In genomic region chr2:22625096-22625960, GRCm38 (mm10) we compare ENCODE assay signal across 15 mouse cellular contexts. TPM values are rescaled to one million over a fixed set of nuclear protein-coding genes. Genes with fewer than 3 reads are reported as not detected.
DNase-seq lines count a peak whose midpoint lies in the region; ATAC-seq and TF ChIP-seq lines count a peak whose summit lies in the region.
"Had no signal": no experiment of that assay in that cellular context is flagged by ENCODE, and none has a peak within 500 bp of the region (broad histone marks: within the 10 kb centered on the region; RNA-seq: fewer than 3 reads in every experiment).

No protein-coding gene starts in this region.

- H3K27ac ChIP-seq in midbrain, embryonic 11.5 days (ENCODE audit: low read depth, low read length): no peak overlapping the region; the same call in 1 of the 2 replicates
- no peak overlapping the region for H3K27ac ChIP-seq in midbrain, embryonic 10.5 days (replicated peaks)
- peak overlapping the region; percentile 94 for H3K27ac ChIP-seq in forebrain, postnatal 0 days (ENCODE audit: low read depth, low read length)
- H3K27ac ChIP-seq in midbrain, embryonic 14.5 days (replicated peaks; ENCODE audit: low read depth, low read length): peak overlapping the region; percentile 97
- H3K27ac ChIP-seq: liver, embryonic 13.5 days had no signal

- no peaks in the 10 kb centered on the region for H3K9me3 ChIP-seq in midbrain, embryonic 11.5 days (ENCODE audit: control insufficient read depth, low read length)
- H3K9me3 ChIP-seq in midbrain, embryonic 10.5 days (replicated peaks): no peaks in the 10 kb centered on the region
- H3K9me3 ChIP-seq in forebrain, postnatal 0 days (ENCODE audit: low read length): no peaks in the 10 kb centered on the region
- H3K9me3 ChIP-seq in midbrain, embryonic 14.5 days (ENCODE audit: control insufficient read depth, low read length): no peaks in the 10 kb centered on the region
- H3K9me3 ChIP-seq: liver, embryonic 13.5 days had no signal

- H3K4me2 ChIP-seq in midbrain, embryonic 11.5 days: peak overlapping the region; percentile 11; the same call in 1 of the 2 replicates
- peak overlapping the region; percentile 73 for H3K4me2 ChIP-seq in forebrain, postnatal 0 days (ENCODE audit: low read depth)
- peak overlapping the region; percentile 78 for H3K4me2 ChIP-seq in midbrain, embryonic 14.5 days (ENCODE audit: low read length)
- H3K4me2 ChIP-seq: liver, embryonic 13.5 days had no signal

- H3K9ac ChIP-seq in midbrain, embryonic 11.5 days (ENCODE audit: low read length): 0 out of 2 replicates have a peak overlapping the region, but pooled peaks have one; percentile 28
- H3K9ac ChIP-seq in forebrain, postnatal 0 days: peak overlapping the region; percentile 69
- H3K9ac ChIP-seq in midbrain, embryonic 14.5 days (replicated peaks; ENCODE audit: low read length): peak overlapping the region; percentile 82
- H3K9ac ChIP-seq: liver, embryonic 13.5 days had no signal

- H3K27me3 ChIP-seq in midbrain, embryonic 11.5 days (ENCODE audit: control insufficient read depth, insufficient read depth, low read length): peaks cover 72% of the 10 kb centered on the region
- H3K27me3 ChIP-seq in midbrain, embryonic 10.5 days (ENCODE audit: low read depth, poor library complexity, severe bottlenecking): peaks cover 90% of the 10 kb centered on the region
- peaks cover 4% of the 10 kb centered on the region; the same call in 1 of the 2 replicates for H3K27me3 ChIP-seq in forebrain, postnatal 0 days (ENCODE audit: insufficient read depth, low read length)
- H3K27me3 ChIP-seq in midbrain, embryonic 14.5 days (ENCODE audit: control insufficient read depth, insufficient read depth, low read length): peaks cover 45% of the 10 kb centered on the region

- DNase-seq in midbrain, embryonic 11.5 days (ENCODE audit: low spot score, missing footprints): peak; percentile 90
- DNase-seq in midbrain, embryonic 10.5 days (ENCODE audit: low spot score): no peak
- DNase-seq in forebrain, postnatal 0 days: peak; percentile 67
- peak; percentile 55 for DNase-seq in midbrain, embryonic 14.5 days
- DNase-seq in left cerebral cortex, adult 8-10 months (ENCODE audit: low spot score in 2 of 2): no peak
- no peak for DNase-seq in urinary bladder, adult 2 months (ENCODE audit: low spot score)
- DNase-seq in spleen, adult 18-20 months: no peak
- DNase-seq: kidney, adult 2 months; kidney, postnatal 36 days; left cerebral cortex, postnatal 4 days; liver, embryonic 13.5 days; right cerebral cortex, adult 18-20 months had no signal

- no peaks in the 10 kb centered on the region for H3K36me3 ChIP-seq in midbrain, embryonic 11.5 days (ENCODE audit: control insufficient read depth, insufficient read depth, low read length)
- no peaks in the 10 kb centered on the region for H3K36me3 ChIP-seq in midbrain, embryonic 10.5 days
- H3K36me3 ChIP-seq in forebrain, postnatal 0 days (ENCODE audit: insufficient read depth): no peaks in the 10 kb centered on the region
- no peaks in the 10 kb centered on the region for H3K36me3 ChIP-seq in midbrain, embryonic 14.5 days (ENCODE audit: control insufficient read depth, insufficient read depth, low read length)
- H3K36me3 ChIP-seq: liver, embryonic 13.5 days had no signal

- 9% methylated on average over 16 of the region's 16 CpGs for WGBS in midbrain, embryonic 11.5 days
- WGBS in midbrain, embryonic 10.5 days: 8% methylated on average over 16 of the region's 16 CpGs
- 5% methylated on average over 16 of the region's 16 CpGs for WGBS in forebrain, postnatal 0 days
- WGBS in midbrain, embryonic 14.5 days: 6% methylated on average over 16 of the region's 16 CpGs

- no peak for TF ChIP-seq CTCF in forebrain, postnatal 0 days (IDR thresholded peaks at IDR 0.05; ENCODE audit: low read depth)

- ATAC-seq in midbrain, embryonic 11.5 days (ENCODE audit: low FRiP score): no peak
- ATAC-seq in forebrain, postnatal 0 days: no peak
- no peak for ATAC-seq in midbrain, embryonic 14.5 days (ENCODE audit: low FRiP score, low TSS enrichment)

- peak overlapping the region; percentile 9; the same call in 1 of the 2 replicates for H3K4me3 ChIP-seq in midbrain, embryonic 11.5 days (ENCODE audit: low read depth, low read length)
- H3K4me3 ChIP-seq in midbrain, embryonic 10.5 days: no peak overlapping the region; the same call in 1 of the 2 replicates
- peak overlapping the region; percentile 50 for H3K4me3 ChIP-seq in forebrain, postnatal 0 days (ENCODE audit: low read depth, low read length)
- H3K4me3 ChIP-seq in midbrain, embryonic 14.5 days (replicated peaks; ENCODE audit: low read depth, low read length): peak overlapping the region; percentile 54
- H3K4me3 ChIP-seq: liver, embryonic 13.5 days; megakaryocyte, embryonic 14.5 days had no signal

- H3K4me1 ChIP-seq in midbrain, embryonic 11.5 days (ENCODE audit: control insufficient read depth, insufficient read depth, low read length): peaks cover 17% of the 10 kb centered on the region
- peaks cover 39% of the 10 kb centered on the region for H3K4me1 ChIP-seq in midbrain, embryonic 10.5 days
- peaks cover 3% of the 10 kb centered on the region; the same call in 1 of the 2 replicates for H3K4me1 ChIP-seq in forebrain, postnatal 0 days (ENCODE audit: insufficient read depth)
- peaks cover 14% of the 10 kb centered on the region; the same call in 1 of the 2 replicates for H3K4me1 ChIP-seq in midbrain, embryonic 14.5 days (ENCODE audit: control insufficient read depth, insufficient read depth, low read length)

RNA-seq across cellular contexts. Expression of gene Gad2, which starts 3.3 kb away (rescaled TPM):
- polyA plus RNA-seq in midbrain, embryonic 11.5 days (2014; fragmentation: Nextera tagmentation; extraction: Ambion mirVana): 15.1 and 24.0 TPM in 2 replicates
- polyA plus RNA-seq in midbrain, embryonic 10.5 days (2016; fragmentation: Nextera tagmentation; extraction: Ambion mirVana): 4.0 and 13.4 TPM in 2 replicates
- total RNA-seq in forebrain, postnatal 0 days (2014; rRNA removed): 41.6 and 50.7 TPM in 2 replicates
- 34.6 and 50.5 TPM in 2 replicates for polyA plus RNA-seq in forebrain, postnatal 0 days (2015; fragmentation: Nextera tagmentation; extraction: Ambion mirVana)
- 58.7 and 62.4 TPM in 2 replicates for polyA plus RNA-seq in midbrain, embryonic 14.5 days (2014; fragmentation: Nextera tagmentation; extraction: Ambion mirVana)
- 100 to 1,000 TPM; 132 to 159 (median 145) TPM for total RNA-seq in left cerebral cortex, adult 8-10 months (2022)
- polyA plus RNA-seq in urinary bladder, adult 2 months (2012; rRNA removed): not detected in 2 replicates
- total RNA-seq: gastrocnemius, postnatal 4 days; neutrophil, adult 5-6 weeks had no signal
- polyA plus RNA-seq: kidney, adult 2 months had no signal

Comparison
In these comparisons a context has a peak if more than half of its experiments do, and no peak if none do; other contexts are left out.
1. DNase-seq: peak in midbrain, embryonic 11.5 days (single experiment), forebrain, postnatal 0 days (single experiment) and midbrain, embryonic 14.5 days (single experiment); none in midbrain, embryonic 10.5 days (single experiment), left cerebral cortex, adult 8-10 months (0 of 2), urinary bladder, adult 2 months (single experiment) and spleen, adult 18-20 months (0 of 2).
2. H3K27ac ChIP-seq: peak in forebrain, postnatal 0 days (single experiment) and midbrain, embryonic 14.5 days (single experiment); none in midbrain, embryonic 11.5 days (single experiment) and midbrain, embryonic 10.5 days (single experiment).
3. H3K4me2 ChIP-seq: peak in every context shown above with its lines; median percentile 78 in midbrain, embryonic 14.5 days; 73 in forebrain, postnatal 0 days; 11 in midbrain, embryonic 11.5 days.
4. H3K9ac ChIP-seq: peak in every context shown above with its lines; median percentile 82 in midbrain, embryonic 14.5 days; 69 in forebrain, postnatal 0 days; 28 in midbrain, embryonic 11.5 days.